Mouse (Mus musculus): ENCODE data around the gene 1810013L24Rik.
"Not testable (repeated sequence)": the region's sequence is repeated elsewhere in the genome, so short reads cannot be mapped to it uniquely, and the experiment has no call there.

1810013L24Rik gene

DNA sequence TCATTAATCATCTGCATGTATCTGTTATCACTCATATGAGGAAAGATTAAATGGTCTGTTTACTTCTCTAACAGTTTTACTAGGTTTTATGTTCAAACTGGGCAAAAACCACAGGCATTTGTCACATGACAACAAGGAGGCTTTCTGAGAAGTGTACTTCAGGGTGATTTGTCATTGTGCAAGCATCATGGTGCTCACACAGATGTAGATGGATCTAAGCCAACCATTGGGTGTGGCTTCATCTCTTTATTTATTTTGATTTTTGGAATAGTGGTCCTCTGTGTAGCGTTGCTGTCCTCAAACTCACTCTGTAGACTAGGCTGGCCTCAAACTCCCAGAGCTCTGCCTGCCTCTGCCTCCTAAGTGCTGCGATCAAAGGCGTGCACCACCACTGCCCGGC, 65.4 kb downstream of the 1810013L24Rik start:
- DNase-seq (ENCODE audit: low spot score in 2 of 2) = no peak

DNA sequence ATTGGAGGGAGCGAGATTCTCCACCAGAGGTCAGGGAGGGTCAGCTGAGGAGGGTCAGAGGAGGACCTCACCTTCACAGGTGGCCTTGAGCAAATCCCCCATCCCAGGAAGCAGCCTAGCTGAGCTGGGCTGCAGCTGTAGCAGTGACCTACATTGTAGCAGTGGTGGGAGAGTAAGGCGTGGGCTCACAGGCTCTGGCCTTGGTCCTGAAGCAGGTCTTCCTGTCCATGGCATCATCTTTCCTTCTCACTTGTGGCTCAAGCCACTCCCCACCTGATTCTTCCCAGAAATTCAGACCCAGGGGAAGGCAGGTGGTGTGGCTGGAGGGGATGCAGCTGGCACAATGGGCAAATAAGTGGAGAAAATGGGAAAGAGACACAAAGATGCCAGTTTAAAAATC, 76.2 kb downstream of the 1810013L24Rik start:
- not testable (repeated sequence) for DNase-seq (ENCODE audit: low spot score in 2 of 2)
